Mouse (Mus musculus): ENCODE data around the gene H2-Ke6.

DNA sequence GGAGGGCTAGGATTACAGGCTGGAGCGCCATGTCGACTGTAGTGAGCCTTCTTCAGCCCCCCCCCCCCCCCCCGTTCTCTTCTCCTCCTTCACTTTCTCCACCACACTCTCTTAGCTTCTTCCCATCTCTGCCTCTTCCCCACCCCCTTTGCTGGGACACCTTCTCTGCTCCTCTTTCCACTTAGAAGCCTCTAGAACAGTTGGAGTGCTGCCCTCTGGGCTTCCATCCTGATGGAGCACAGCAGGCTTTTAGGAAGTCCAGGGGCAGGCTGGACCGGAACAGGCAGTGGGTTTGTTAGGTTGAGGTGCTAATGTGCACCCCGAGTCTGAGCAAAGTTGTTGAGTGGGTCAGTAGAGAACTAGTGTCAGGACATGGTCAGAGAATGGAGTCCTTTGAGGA is 17.7 kb downstream of the H2-Ke6 start:
- no peak for TF ChIP-seq CTCF (IDR thresholded peaks at IDR 0.05)
- no peak for TF ChIP-seq EP300 (IDR thresholded peaks at IDR 0.05)

Data from lung, postnatal 0 days (tissue).